Mouse (Mus musculus) stomach, postnatal 0 days (tissue): Measurements from ENCODE around the gene Cop1. TPM values are rescaled to one million over a fixed set of nuclear protein-coding genes. Genes with fewer than 3 reads are reported as not detected.
A peak's percentile ranks its signal among the peaks of the same experiment; 100 is the strongest.
"Not testable (repeated sequence)": the region's sequence is repeated elsewhere in the genome, so short reads cannot be mapped to it uniquely, and the experiment has no call there.

ENCODE experiments used
- ATAC-seq: fragments of 200-750 bp; cut with Nextera tagmentation; 2 replicates; pipeline ENCODE4 v1.8.0; 2017; ENCODE audit not compliant: low FRiP score, low TSS enrichment
- DNase-seq: peaks from one replicate; pipeline ENCODE4 v3.0.0-alpha.2; 2016; ENCODE audit warnings: low spot score
- H3K27ac ChIP-seq: fragments of 300-500 bp; sonication (generic); replicated peaks from 2 replicates; pipeline ENCODE4 v1.5.1; 2014; ENCODE audit warnings: mild to moderate bottlenecking, control low read depth
- H3K27me3 ChIP-seq: fragments of 300-500 bp; sonication (generic); 2 replicates; pipeline ENCODE4 v1.6.1; 2014; ENCODE audit warnings: low read length; ENCODE audit not compliant: control insufficient read depth, insufficient read depth
- H3K36me3 ChIP-seq: fragments of 300-500 bp; sonication (generic); 2 replicates; pipeline ENCODE4 v1.6.1; 2014; ENCODE audit warnings: low read length, mixed read lengths; ENCODE audit not compliant: control insufficient read depth, insufficient read depth
- H3K4me1 ChIP-seq: fragments of 300-500 bp; sonication (generic); replicated peaks from 2 replicates; pipeline ENCODE4 v1.6.1; 2014; ENCODE audit warnings: antibody characterized with exemption; ENCODE audit not compliant: control insufficient read depth, insufficient read depth
- H3K4me2 ChIP-seq: fragments of 300-500 bp; sonication (generic); replicated peaks from 2 replicates; pipeline ENCODE4 v1.6.1; 2014; ENCODE audit warnings: low read depth, mild to moderate bottlenecking, control low read depth, moderate library complexity
- H3K4me3 ChIP-seq: fragments of 300-500 bp; sonication (generic); 2 replicates; pipeline ENCODE4 v1.5.1; 2014; ENCODE audit warnings: low read depth, low read length, control low read depth
- H3K9ac ChIP-seq: fragments of 300-500 bp; sonication (generic); 2 replicates; pipeline ENCODE4 v1.6.1; 2014; ENCODE audit warnings: mild to moderate bottlenecking, low read length, control low read depth, mixed read lengths
- H3K9me3 ChIP-seq: fragments of 300-500 bp; sonication (generic); 2 replicates; pipeline ENCODE4 v1.6.1; 2016; ENCODE audit warnings: low read length; ENCODE audit not compliant: control insufficient read depth
- CTCF ChIP-seq: IDR thresholded peaks from 2 replicates; pipeline ENCODE4 v1.5.1; 2016; ENCODE audit warnings: antibody characterized with exemption, low read depth, mild to moderate bottlenecking, moderate library complexity
- EP300 ChIP-seq: optimal IDR thresholded peaks from 2 replicates; pipeline ENCODE3; 2016; ENCODE audit warnings: antibody characterized with exemption
- WGBS: fragments of 180-500 bp; shearing (Covaris S2); extraction: QIAGEN DNeasy Blood & Tissue Kit; methylation state at CpG from one replicate; pipeline ENCODE4 v1.1.7; 2014; 5-methylcytosine and 5-hydroxymethylcytosine counted together
- polyA plus RNA-seq: library from polyadenylated mRNA; unstranded; fragments of >200 nt; fragmentation: Nextera tagmentation; extraction: Ambion mirVana; gene quantifications from 2 replicates; pipeline ENCODE4 v1.2.1, GENCODE M21; 2015

Gene Cop1
- polyA plus RNA-seq, 1 experiment from 2014 or later, result 44.4 TPM

DNA sequence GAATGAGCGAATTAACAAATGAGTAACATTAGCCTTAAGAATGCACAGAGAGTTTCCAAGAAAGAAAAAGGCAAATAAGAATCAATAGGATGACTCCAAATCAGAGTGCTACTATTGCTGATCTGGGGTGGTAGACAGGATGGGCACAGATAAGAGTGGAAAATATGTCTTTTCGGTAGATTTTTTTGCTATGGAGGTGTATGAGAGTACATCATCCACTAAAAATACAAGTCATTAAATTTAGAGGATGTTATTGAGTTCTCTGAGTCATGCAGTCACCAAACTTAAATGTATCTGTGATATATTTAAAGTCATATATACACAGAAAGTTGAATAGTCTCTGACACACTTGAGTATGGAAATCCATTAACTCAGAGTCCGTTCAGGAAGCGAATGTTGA lies 14.7 kb upstream of the Cop1 start:
- Histone ChIP-seq H3K36me3 (no peaks in the 10 kb centered on the region), H3K4me1 (no peaks in the 10 kb centered on the region), H3K9me3 (no peaks in the 10 kb centered on the region), H3K4me2 (no peak overlapping the region), H3K27ac (no peak overlapping the region), H3K9ac (no peak overlapping the region), H3K27me3 (no peaks in the 10 kb centered on the region), H3K4me3 (no peak overlapping the region)
- ATAC-seq, result no peak
- DNase-seq, result no peak
- WGBS, result 86% methylated on average over 4 of the region's 4 CpGs
- TF ChIP-seq CTCF (no peak), EP300 (no peak)

DNA sequence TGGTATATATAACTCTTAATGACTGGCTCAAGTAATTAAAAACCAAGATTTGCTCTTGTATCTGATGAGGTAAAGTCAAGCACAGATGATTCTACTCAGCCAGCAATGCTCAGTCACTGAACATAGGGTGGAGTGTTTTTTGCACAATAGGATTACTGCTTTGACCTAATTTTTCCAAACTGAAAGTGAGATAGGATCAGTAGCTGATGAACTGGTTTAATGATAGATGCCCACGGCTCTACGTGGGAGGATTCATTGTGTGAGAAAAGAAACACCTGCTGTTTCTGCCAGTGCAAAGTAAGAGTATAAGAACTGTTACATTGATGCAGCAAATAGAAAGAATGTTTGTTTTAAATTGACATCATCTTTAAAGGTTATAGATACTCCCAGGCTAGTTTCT lies 10.1 kb upstream of the Cop1 start:
- TF ChIP-seq EP300 (no peak), CTCF (no peak)
- 25% methylated on average over 2 of the region's 2 CpGs for WGBS
- H3K4me3 ChIP-seq, result no peak overlapping the region
- ATAC-seq (no peak), DNase-seq (no peak)
- no peaks in the 10 kb centered on the region for H3K9me3 ChIP-seq
- H3K27me3 ChIP-seq, result no peaks in the 10 kb centered on the region
- H3K4me1 ChIP-seq, result no peaks in the 10 kb centered on the region
- H3K4me2 ChIP-seq, result no peak overlapping the region
- H3K27ac ChIP-seq, result no peak overlapping the region
- H3K9ac ChIP-seq, result no peak overlapping the region
- H3K36me3 ChIP-seq, result no peaks in the 10 kb centered on the region

GRCm38 (mm10) chr1:159225064-159225824 lies 6.9 kb upstream of the Cop1 start:
- no peaks in the 10 kb centered on the region for H3K36me3 ChIP-seq
- WGBS, result 49% methylated on average over 7 of the region's 8 CpGs

GRCm38 (mm10) chr1:159232572-159233261 lies 597 bp downstream of the Cop1 start:
- H3K27ac ChIP-seq, result peak overlapping the region; percentile 81
- not testable (repeated sequence) for H3K27me3 ChIP-seq, H3K36me3 ChIP-seq, H3K4me1 ChIP-seq, H3K9me3 ChIP-seq
- DNase-seq, result peak; percentile 51
- under 1% methylated on average over 22 of the region's 47 CpGs for WGBS
- peak overlapping the region; percentile 58 for H3K4me2 ChIP-seq
- ATAC-seq, result peak; percentile 68
- peak overlapping the region; percentile 70 for H3K4me3 ChIP-seq
- peak overlapping the region; percentile 75 for H3K9ac ChIP-seq

More at GRCm38 (mm10) chr1:159225064-159225824, 6.9 kb upstream of the Cop1 start:
- H3K9ac ChIP-seq, result no peak overlapping the region
- H3K27me3 ChIP-seq, result no peaks in the 10 kb centered on the region
- no peak overlapping the region for H3K4me3 ChIP-seq
- H3K4me1 ChIP-seq, result no peaks in the 10 kb centered on the region
- H3K27ac ChIP-seq, result 0 out of 2 replicates have a peak overlapping the region, but pooled peaks have one; percentile 24
- H3K9me3 ChIP-seq, result no peaks in the 10 kb centered on the region
- ATAC-seq, result no peak
- no peak overlapping the region for H3K4me2 ChIP-seq
- DNase-seq, result no peak
- TF ChIP-seq CTCF (no peak), EP300 (no peak)

- no peaks in the 10 kb centered on the region for H3K27me3 ChIP-seq
- no peak for ATAC-seq
- no peaks in the 10 kb centered on the region; the same call in 1 of the 2 replicates for H3K4me1 ChIP-seq
- H3K27ac ChIP-seq, result no peak overlapping the region; the same call in 1 of the 2 replicates
- no peak for DNase-seq
- TF ChIP-seq CTCF, result no peak
- no peak for TF ChIP-seq EP300
- H3K4me3 ChIP-seq, result peak overlapping the region; percentile 60
- H3K9me3 ChIP-seq, result no peaks in the 10 kb centered on the region
- peak overlapping the region; percentile 58 for H3K4me2 ChIP-seq
- H3K36me3 ChIP-seq, result no peaks in the 10 kb centered on the region
- peak overlapping the region; percentile 70 for H3K9ac ChIP-seq
- 13% methylated on average over 5 of the region's 5 CpGs for WGBS
Measured at GRCm38 (mm10) chr1:159233426-159233825, 1.3 kb downstream of the Cop1 start.

- H3K9ac ChIP-seq, result no peak overlapping the region
- no peaks in the 10 kb centered on the region; the same call in 1 of the 2 replicates for H3K4me1 ChIP-seq
- H3K4me2 ChIP-seq, result no peak overlapping the region
- H3K27ac ChIP-seq, result no peak overlapping the region; the same call in 1 of the 2 replicates
- 65% methylated on average over 2 of the region's 2 CpGs for whole genome bisulfite sequencing
- H3K27me3 ChIP-seq, result no peaks in the 10 kb centered on the region
- no peak for DNase-seq
- H3K9me3 ChIP-seq, result no peaks in the 10 kb centered on the region
- no peak for ATAC-seq
- no peak overlapping the region for H3K4me3 ChIP-seq
- H3K36me3 ChIP-seq, result no peaks in the 10 kb centered on the region
- TF ChIP-seq CTCF (no peak), EP300 (no peak)
Measured at GRCm38 (mm10) chr1:159234496-159234895, 2.4 kb downstream of the Cop1 start.
